Mouse (Mus musculus): ENCODE results near the gene Slamf1. TPM values are rescaled to one million over a fixed set of nuclear protein-coding genes. Genes with fewer than 3 reads are reported as not detected.

Gene Slamf1
- polyA plus RNA-seq (2015; fragmentation: Nextera tagmentation; extraction: Ambion mirVana), result 0.10 and 0.24 TPM in 2 replicates

DNA sequence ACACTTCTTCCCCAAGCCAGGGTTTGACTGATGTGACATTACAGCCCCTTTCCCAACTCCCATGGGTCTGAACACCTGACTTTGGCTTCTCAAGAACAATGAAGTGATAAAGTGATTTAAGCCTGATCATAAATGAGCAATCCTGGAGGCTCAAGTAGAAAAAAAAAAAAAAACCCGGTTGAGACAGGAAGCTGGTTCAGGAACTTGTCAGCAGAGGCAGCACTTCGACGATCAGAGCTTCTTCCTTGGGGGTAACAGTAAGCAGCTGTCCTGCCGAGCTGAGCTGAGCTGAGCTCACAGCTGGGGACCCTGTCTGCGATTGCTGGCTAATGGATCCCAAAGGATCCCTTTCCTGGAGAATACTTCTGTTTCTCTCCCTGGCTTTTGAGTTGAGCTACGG is at the start of gene Slamf1:
Slamf1 (plus strand) TSS at position 230 of the 400 bp plus-strand sequence.
- Histone ChIP-seq H3K9ac (replicated peaks; ENCODE audit: low read depth, low read length) (no peak within 1 kb of the TSS), H3K36me3 (ENCODE audit: control insufficient read depth, insufficient read depth) (no peaks in the 10 kb centered on the region), H3K4me1 (replicated peaks; ENCODE audit: control insufficient read depth, insufficient read depth, low read length) (no peaks in the 10 kb centered on the region), H3K27me3 (replicated peaks; ENCODE audit: control insufficient read depth, insufficient read depth, low read length) (no peaks in the 10 kb centered on the region), H3K27ac (ENCODE audit: low read length) (no peak within 1 kb of the TSS), H3K4me3 (replicated peaks; ENCODE audit: low read length) (no peak within 1 kb of the TSS), H3K4me2 (ENCODE audit: low read length) (no peak within 1 kb of the TSS), H3K9me3 (ENCODE audit: control insufficient read depth, low read length) (no peaks in the 10 kb centered on the region)
- no peak for ATAC-seq
- 38% methylated on average over 6 of the region's 6 CpGs for WGBS

DNA sequence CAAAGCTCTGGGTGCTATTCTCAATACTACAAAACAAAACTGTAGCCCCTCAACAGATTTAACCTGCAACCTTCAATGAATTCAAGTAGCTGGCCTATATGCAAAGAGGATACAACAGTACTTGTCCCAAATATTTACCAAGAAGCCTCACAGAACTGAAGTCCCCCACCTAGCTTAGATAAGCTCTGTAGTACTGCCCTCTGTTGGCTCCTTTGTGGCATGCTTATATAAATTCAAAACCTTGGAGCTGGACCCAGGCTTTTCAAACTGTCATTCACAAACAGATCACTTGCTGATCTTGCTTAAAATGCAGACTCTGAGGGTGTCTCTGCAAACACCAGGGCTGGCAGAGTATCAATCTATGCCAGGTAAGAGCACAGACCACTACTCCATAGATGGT is 35.7 kb upstream of the Slamf1 start:
- no peaks in the 10 kb centered on the region for H3K9me3 ChIP-seq (ENCODE audit: control insufficient read depth, low read length)
- no peak for ATAC-seq
- H3K9ac ChIP-seq (replicated peaks; ENCODE audit: low read depth, low read length), result no peak overlapping the region

DNA sequence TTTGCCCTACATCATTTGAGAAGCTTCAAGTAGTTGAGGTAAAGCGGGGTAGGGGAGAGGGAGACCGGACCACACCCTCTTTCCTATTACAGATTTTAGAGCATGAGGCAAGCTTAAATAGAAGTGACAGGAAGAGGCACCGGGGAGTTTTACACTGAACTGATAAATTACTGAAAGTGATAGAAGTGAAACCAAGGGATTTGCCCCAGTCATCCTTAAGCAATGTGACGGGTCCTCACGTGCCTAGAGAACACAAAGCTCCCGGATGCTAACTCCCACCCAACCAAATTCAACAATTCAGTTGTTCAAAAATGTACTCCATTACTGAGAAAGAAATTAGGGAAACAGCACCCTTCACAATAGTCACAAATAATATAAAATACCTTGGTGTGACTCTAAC is 32.0 kb upstream of the Slamf1 start:
- H3K27ac ChIP-seq (ENCODE audit: low read length), result no peak overlapping the region
- WGBS, result 93% methylated on average over 6 of the region's 6 CpGs
- no peak for ATAC-seq
- H3K4me1 ChIP-seq (replicated peaks; ENCODE audit: control insufficient read depth, insufficient read depth, low read length), result no peaks in the 10 kb centered on the region
- H3K9me3 ChIP-seq (ENCODE audit: control insufficient read depth, low read length), result no peaks in the 10 kb centered on the region
- H3K4me3 ChIP-seq (replicated peaks; ENCODE audit: low read length), result no peak overlapping the region
- H3K9ac ChIP-seq (replicated peaks; ENCODE audit: low read depth, low read length), result no peak overlapping the region
- no peaks in the 10 kb centered on the region for H3K27me3 ChIP-seq (replicated peaks; ENCODE audit: control insufficient read depth, insufficient read depth, low read length)
- H3K4me2 ChIP-seq (ENCODE audit: low read length), result no peak overlapping the region
- H3K36me3 ChIP-seq (ENCODE audit: control insufficient read depth, insufficient read depth), result no peaks in the 10 kb centered on the region

More for the DNA sequence above, 35.7 kb upstream of the Slamf1 start:
- no peak overlapping the region for H3K27ac ChIP-seq (ENCODE audit: low read length)
- no peaks in the 10 kb centered on the region for H3K27me3 ChIP-seq (replicated peaks; ENCODE audit: control insufficient read depth, insufficient read depth, low read length)
- no peaks in the 10 kb centered on the region for H3K4me1 ChIP-seq (replicated peaks; ENCODE audit: control insufficient read depth, insufficient read depth, low read length)
- no peaks in the 10 kb centered on the region for H3K36me3 ChIP-seq (ENCODE audit: control insufficient read depth, insufficient read depth)
- H3K4me3 ChIP-seq (replicated peaks; ENCODE audit: low read length), result no peak overlapping the region
- no peak overlapping the region for H3K4me2 ChIP-seq (ENCODE audit: low read length)

DNA sequence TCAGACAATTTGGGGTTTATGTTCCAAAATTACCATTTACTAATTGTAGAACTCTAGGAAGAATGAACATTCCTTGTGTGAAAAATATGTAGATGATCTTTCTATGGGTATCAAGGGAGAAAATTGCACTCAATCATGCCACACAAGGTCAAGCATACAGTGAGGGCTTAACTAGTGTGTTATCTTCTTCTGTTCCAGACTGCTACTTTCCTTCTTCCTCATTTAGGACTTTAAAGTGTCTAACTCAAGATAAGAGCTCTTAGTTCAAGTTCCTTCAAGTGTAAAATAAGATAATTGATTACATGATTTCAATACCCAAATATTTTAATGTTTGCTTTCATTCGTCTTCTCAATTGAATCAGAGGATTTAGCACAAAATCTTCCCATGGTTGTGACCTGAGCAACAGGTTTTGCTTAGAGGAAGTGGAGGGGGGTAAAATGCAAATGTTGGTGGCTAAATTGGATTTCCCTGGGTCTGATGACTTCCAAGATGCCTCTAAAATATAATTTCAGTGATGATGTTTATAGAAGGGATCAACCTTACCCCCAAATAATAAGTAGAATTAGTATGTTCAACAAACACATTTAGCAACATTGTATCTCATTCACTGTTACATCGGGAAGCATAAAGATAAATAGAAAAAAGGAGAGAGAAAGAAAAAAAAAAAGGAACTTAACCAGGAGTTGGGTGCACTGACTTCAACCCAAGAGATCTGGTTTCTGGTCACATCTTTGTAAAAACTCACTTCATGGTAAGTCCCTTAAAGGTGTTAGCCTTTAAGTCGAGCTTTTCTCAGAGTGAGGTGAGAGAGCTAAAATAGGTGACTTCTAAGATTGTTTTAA is 18.6 kb upstream of the Slamf1 start:
- Histone ChIP-seq H3K4me2 (ENCODE audit: low read length) (no peak overlapping the region), H3K36me3 (ENCODE audit: control insufficient read depth, insufficient read depth) (no peaks in the 10 kb centered on the region), H3K9me3 (ENCODE audit: control insufficient read depth, low read length) (no peaks in the 10 kb centered on the region), H3K27ac (ENCODE audit: low read length) (no peak overlapping the region), H3K9ac (replicated peaks; ENCODE audit: low read depth, low read length) (no peak overlapping the region), H3K4me3 (replicated peaks; ENCODE audit: low read length) (no peak overlapping the region), H3K27me3 (replicated peaks; ENCODE audit: control insufficient read depth, insufficient read depth, low read length) (no peaks in the 10 kb centered on the region), H3K4me1 (replicated peaks; ENCODE audit: control insufficient read depth, insufficient read depth, low read length) (no peaks in the 10 kb centered on the region)
- no peak for ATAC-seq
- WGBS, result 79% methylated on average over 3 of the region's 3 CpGs

DNA sequence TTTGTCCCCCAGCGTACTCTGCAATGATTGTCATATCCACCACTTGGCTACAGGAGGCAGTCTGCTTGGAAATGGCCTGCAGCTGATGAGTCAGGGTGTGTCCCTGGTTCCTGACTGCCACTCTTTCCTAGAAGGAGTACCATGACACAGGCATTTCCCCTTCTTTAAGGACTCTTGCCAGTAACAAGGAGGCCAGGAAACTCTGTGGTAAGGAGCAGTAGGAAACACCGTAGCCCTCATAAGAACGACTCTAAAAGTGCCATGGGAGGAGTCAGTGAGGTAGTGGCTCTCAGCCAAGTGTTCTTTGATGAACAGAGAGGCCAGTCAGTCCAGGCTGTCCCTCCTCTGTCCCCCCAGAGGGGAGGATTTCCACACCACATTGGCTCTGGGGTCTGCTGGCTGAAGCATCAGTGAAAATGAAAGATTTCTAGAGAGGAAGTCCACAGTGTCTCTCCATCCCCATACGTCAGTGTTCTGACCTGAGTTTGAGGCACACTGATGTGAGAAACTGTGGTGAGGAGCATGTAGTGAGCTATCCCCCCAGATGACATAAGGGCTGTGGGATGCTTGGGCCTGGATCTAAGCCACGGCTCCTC is 5.0 kb upstream of the Slamf1 start:
- no peak overlapping the region for H3K4me2 ChIP-seq (ENCODE audit: low read length)
- ATAC-seq, result no peak
- 75% methylated on average over 5 of the region's 5 CpGs for WGBS
- H3K27me3 ChIP-seq (replicated peaks; ENCODE audit: control insufficient read depth, insufficient read depth, low read length), result no peaks in the 10 kb centered on the region
- no peak overlapping the region for H3K9ac ChIP-seq (replicated peaks; ENCODE audit: low read depth, low read length)
- no peak overlapping the region for H3K4me3 ChIP-seq (replicated peaks; ENCODE audit: low read length)
- no peaks in the 10 kb centered on the region for H3K4me1 ChIP-seq (replicated peaks; ENCODE audit: control insufficient read depth, insufficient read depth, low read length)
- H3K36me3 ChIP-seq (ENCODE audit: control insufficient read depth, insufficient read depth), result no peaks in the 10 kb centered on the region
- H3K27ac ChIP-seq (ENCODE audit: low read length), result no peak overlapping the region
- no peaks in the 10 kb centered on the region for H3K9me3 ChIP-seq (ENCODE audit: control insufficient read depth, low read length)

DNA sequence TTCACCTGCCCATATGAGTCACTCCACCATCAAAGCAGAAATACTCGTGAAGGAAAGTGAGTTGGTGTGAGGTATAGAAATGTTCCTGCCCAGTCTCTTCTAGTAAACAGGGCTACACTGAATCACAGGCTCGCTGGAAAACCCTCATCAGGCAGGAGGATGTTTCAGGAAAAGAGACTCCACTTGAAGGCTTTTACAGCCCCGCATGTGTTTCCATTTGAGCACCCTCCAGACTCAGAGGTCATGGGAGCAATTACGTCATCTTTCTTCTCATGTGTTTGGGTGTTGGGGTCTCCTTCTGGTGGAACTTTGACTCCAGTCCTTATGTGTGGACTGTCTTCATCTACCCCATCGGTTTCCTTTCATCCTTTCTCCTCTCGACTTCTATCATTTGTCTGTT is 4.1 kb downstream of the Slamf1 start:
- ATAC-seq, result no peak
- WGBS, result 83% methylated on average over 6 of the region's 6 CpGs
- no peaks in the 10 kb centered on the region for H3K9me3 ChIP-seq (ENCODE audit: control insufficient read depth, low read length)
- H3K27me3 ChIP-seq (replicated peaks; ENCODE audit: control insufficient read depth, insufficient read depth, low read length), result no peaks in the 10 kb centered on the region
- no peaks in the 10 kb centered on the region for H3K4me1 ChIP-seq (replicated peaks; ENCODE audit: control insufficient read depth, insufficient read depth, low read length)
- no peak overlapping the region for H3K4me2 ChIP-seq (ENCODE audit: low read length)
- no peak overlapping the region for H3K27ac ChIP-seq (ENCODE audit: low read length)
- no peak overlapping the region for H3K4me3 ChIP-seq (replicated peaks; ENCODE audit: low read length)
- no peaks in the 10 kb centered on the region for H3K36me3 ChIP-seq (ENCODE audit: control insufficient read depth, insufficient read depth)
- H3K9ac ChIP-seq (replicated peaks; ENCODE audit: low read depth, low read length), result no peak overlapping the region

DNA sequence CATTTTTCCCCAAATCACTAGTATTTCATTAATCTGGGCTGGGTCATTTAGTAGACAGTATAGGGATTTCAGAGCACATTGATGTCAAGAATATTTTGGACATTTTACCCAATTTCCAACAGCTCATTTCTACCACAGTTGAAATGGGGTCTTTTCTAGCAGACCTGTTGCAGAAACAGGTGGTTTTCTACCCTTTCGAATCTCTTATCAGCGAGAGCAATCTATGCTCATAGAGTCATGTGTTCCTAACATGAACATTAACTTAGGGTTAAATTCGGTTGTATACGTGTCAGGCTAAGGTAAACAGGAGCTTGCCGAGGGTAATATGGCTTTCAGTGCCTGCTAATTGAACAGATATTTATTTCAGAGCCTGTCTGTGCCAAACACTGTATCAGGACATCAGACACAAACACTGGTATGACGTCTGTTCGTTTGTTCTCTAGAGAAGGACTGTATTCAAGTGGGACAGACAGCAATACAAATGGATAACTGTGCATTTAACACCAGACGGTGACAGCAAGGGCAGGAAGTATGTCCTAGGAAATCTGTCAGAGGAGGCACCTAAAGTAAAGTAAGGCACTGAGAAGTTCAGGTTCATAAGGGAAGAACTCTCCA is 5.3 kb downstream of the Slamf1 start:
- H3K9ac ChIP-seq (replicated peaks; ENCODE audit: low read depth, low read length), result no peak overlapping the region
- no peak overlapping the region for H3K27ac ChIP-seq (ENCODE audit: low read length)
- no peak overlapping the region for H3K4me3 ChIP-seq (replicated peaks; ENCODE audit: low read length)
- no peaks in the 10 kb centered on the region for H3K36me3 ChIP-seq (ENCODE audit: control insufficient read depth, insufficient read depth)
- no peak for ATAC-seq
- H3K27me3 ChIP-seq (replicated peaks; ENCODE audit: control insufficient read depth, insufficient read depth, low read length), result no peaks in the 10 kb centered on the region
- no peaks in the 10 kb centered on the region for H3K4me1 ChIP-seq (replicated peaks; ENCODE audit: control insufficient read depth, insufficient read depth, low read length)
- H3K9me3 ChIP-seq (ENCODE audit: control insufficient read depth, low read length), result no peaks in the 10 kb centered on the region
- 83% methylated on average over 8 of the region's 8 CpGs for WGBS
- no peak overlapping the region for H3K4me2 ChIP-seq (ENCODE audit: low read length)

DNA sequence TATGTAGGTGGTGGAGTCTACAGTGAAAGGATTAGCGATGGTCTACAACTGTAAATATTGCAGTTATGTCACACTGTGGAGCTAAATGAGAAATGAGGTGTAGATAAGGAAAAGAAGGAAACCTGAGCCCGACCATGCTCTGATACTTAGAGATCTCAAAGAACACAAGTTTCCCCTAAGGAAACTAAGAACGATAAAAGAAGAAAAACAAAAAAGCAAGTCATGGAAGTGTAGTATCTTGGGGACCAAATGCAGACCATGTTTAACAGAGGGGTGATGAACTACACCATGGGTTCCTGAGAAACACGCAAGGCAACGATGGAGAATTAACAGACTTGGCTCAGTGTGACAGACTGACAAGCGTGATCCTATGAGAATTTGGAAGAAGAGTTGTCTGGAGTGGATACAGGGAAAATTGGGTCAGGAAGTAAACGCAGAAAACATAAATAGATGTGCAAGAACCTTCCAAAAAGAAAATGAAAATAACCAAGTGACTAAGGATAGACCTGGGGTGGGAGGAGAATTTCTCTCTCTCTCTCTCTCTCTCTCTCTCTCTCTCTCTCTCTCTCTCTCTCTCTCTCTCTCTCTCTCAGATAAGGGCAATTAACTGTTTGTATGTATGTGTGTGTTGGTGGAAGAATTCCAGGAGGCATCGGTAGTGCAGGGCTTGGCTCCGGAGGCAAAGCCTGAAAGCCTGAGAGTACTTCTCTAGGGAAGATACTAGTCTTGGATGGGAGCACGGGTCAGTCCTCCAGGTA is 6.5 kb downstream of the Slamf1 start:
- Histone ChIP-seq H3K9me3 (ENCODE audit: control insufficient read depth, low read length) (no peaks in the 10 kb centered on the region), H3K4me1 (replicated peaks; ENCODE audit: control insufficient read depth, insufficient read depth, low read length) (no peaks in the 10 kb centered on the region), H3K4me2 (ENCODE audit: low read length) (no peak overlapping the region), H3K27ac (ENCODE audit: low read length) (no peak overlapping the region), H3K36me3 (ENCODE audit: control insufficient read depth, insufficient read depth) (no peaks in the 10 kb centered on the region), H3K27me3 (replicated peaks; ENCODE audit: control insufficient read depth, insufficient read depth, low read length) (no peaks in the 10 kb centered on the region), H3K4me3 (replicated peaks; ENCODE audit: low read length) (no peak overlapping the region), H3K9ac (replicated peaks; ENCODE audit: low read depth, low read length) (no peak overlapping the region)
- no peak for ATAC-seq
- WGBS, result 85% methylated on average over 10 of the region's 10 CpGs

DNA sequence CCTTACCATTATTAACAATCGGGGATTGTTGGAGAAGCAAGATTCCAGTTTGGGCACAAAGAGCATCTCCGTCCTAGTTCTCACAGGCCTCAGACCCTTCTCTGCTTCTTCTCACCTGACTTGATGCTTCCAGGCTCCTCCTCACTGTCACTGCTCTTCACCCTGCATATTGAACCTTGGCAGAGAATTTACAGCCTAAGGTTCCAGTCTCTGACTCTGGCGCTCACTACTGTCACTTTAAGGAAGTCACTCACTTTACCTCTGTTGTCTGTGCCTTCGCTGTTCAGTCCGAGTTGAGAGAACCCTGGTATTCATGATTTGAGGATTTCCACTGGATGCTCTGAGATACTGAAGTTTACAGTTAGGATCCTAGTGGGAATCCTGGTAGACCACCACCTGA is 7.3 kb downstream of the Slamf1 start:
- Histone ChIP-seq H3K36me3 (ENCODE audit: control insufficient read depth, insufficient read depth) (no peaks in the 10 kb centered on the region), H3K4me2 (ENCODE audit: low read length) (no peak overlapping the region), H3K9ac (replicated peaks; ENCODE audit: low read depth, low read length) (no peak overlapping the region), H3K27ac (ENCODE audit: low read length) (no peak overlapping the region), H3K27me3 (replicated peaks; ENCODE audit: control insufficient read depth, insufficient read depth, low read length) (no peaks in the 10 kb centered on the region), H3K4me1 (replicated peaks; ENCODE audit: control insufficient read depth, insufficient read depth, low read length) (no peaks in the 10 kb centered on the region), H3K9me3 (ENCODE audit: control insufficient read depth, low read length) (no peaks in the 10 kb centered on the region), H3K4me3 (replicated peaks; ENCODE audit: low read length) (no peak overlapping the region)
- ATAC-seq, result no peak
- 86% methylated on average over 5 of the region's 5 CpGs for WGBS
